Mouse (Mus musculus) heart, adult 9 months (tissue): Measurements from ENCODE around the gene Mrpl46.
A peak's percentile ranks its signal among the peaks of the same experiment; 100 is the strongest.

ENCODE experiments used
- DNase-seq, 2 experiments: peaks; one replicate each; pipeline ENCODE4 v3.0.0; 2022; ENCODE audit warnings: low spot score in 2 of 2

The Mrpl46 gene

DNA sequence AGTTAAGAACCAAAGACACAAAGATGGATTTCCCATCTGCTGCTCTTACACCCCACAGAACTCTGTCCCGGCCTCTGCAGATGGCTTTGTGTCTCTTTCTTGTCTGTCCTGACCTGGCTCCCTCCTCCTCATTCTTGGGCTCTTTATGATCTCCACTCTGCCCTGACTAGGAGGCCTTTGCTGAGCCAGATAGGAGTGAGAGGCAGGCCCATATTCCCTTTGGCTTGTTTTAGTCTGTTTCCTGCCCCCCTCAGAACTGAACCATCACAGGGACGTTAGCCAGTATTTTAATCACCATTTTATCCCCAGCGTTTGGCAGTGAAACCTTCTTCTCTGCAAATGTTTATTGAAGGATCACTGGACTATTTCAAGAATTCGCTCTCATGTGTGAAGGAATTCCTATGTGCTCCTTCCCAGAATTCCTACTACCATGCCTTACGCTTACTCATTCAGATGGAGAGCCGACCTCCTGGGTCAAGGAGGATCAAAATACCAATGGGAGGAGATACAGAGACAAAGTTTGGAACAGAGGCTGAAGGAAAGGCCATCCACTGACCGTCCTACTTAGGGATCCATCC lies 14.2 kb downstream of the Mrpl46 start:
- DNase-seq = no peak

DNA sequence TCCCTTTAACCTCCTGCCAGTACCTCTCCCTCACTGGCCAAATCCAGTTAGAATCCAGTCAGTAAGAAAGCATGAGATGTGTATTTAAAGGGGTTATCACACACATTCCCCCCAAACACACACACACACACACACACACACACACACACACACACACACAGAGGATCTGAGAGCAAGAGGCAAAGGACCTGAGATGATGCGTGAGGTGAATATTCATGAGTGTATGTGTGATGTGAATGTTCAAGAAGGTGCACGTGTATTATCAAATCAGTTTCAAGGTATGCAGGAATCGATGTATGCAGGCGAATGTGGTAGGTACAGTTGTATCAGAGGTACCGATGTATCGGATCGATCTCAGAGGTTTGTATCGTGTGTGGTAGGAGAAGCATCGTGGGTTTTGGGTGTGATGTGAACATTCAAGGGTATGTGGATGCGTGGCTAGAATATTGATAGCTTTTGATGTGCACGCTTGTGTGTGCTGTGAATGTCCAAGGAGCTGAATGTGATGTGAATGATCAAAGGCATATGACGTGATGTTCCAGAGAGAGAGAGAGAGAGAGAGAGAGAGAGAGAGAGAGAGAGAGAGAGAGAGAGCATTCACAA lies 15.3 kb downstream of the Mrpl46 start:
- DNase-seq = no peak

DNA sequence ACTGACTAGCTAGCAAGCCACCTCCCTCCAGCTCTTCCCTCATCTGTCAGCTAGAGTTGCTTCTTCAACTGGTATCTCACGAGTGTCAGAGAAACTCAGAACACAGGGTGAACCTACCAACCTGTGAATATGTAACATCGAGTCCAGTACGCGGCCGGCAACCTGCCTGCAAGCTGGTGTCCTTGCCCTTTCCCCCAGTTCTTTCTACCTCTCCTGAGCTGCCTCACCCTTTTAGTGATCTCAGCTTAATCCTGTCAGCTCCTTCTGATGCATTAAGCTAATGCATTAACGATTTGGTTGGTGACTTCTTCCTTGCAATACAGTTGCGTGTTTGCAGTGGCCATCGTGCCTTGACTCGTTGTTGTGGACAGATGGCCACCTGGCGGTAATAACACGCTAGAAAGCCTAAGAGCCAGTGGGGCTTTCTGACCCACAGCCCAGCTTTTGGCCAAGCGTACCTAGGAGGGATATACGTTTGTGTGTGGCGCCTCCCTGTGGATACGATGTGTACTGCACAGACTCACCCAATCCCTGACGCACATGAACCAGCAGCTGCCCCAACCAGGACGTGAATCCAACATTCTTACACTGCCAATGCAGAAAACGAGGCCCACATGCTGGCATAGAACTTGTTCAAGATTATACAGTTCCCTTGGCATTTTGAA lies 17.2 kb downstream of the Mrpl46 start:
- peak in 1 of 2 experiments; percentile 27 for DNase-seq

DNA sequence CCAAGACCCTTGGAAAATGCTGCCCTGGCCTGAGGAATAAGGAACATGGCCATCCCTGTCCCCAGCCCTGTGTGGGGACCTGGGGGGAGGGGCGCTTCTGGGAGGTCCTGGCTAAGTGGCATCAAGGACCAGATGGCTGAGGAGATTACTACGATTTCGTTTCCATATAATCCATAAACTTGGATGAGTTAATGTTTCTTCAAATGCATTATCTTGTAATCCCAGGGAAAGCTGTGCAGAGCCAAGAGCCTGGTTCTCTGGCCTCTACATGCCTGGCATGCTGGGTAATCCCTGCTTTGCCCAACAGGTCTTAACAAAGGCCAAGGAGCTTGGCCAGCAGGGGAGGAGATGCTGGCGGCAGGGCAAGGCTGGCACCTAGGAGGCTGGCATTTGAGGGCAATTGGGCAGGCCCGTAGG lies 18.1 kb downstream of the Mrpl46 start:
- DNase-seq = no peak

DNA sequence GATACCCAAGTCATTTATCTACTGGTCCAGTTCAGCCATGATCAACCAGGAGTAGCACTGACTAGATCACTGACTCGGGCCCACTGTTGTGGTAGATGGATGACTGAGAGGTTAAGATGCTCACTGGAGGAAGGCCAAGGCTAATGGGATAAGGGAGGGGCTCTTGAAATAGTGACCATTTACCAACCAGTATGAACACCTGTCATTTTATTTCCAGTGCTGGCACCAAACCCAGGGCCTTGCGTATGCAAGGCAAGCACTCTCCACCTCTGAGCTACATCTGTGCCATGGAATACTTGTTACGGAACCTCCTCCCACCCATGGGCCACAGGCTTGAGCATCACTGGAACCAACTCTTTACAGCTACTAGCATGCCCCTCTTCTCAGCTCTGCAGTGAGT lies 19.5 kb downstream of the Mrpl46 start:
- DNase-seq = no peak

DNA sequence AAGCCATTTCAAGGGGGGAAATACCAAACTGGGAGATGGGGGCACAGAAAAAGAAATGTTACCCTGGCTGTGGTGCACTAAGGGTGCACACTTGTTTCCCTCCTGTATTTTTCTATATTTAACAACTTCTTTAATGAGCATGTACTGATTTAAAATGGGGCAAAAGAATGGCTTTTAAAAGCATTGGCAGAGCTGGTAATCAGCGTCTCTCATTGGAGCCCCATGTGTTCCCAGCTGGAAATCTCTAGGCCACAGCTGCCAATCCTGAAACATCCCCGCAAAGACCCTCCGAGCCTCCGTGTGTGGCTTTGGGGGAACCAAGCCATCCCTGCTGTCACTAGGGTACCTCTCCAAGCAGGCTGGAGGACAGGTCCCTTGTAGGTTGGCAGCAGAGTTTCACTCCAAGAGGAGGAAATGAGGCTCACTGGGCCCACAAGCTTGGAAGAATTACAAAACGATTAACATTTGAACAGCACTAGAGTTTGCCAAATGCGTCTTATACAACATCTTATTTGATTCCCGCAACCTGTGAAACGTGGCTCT lies 28.8 kb downstream of the Mrpl46 start:
- DNase-seq = no peak

DNA sequence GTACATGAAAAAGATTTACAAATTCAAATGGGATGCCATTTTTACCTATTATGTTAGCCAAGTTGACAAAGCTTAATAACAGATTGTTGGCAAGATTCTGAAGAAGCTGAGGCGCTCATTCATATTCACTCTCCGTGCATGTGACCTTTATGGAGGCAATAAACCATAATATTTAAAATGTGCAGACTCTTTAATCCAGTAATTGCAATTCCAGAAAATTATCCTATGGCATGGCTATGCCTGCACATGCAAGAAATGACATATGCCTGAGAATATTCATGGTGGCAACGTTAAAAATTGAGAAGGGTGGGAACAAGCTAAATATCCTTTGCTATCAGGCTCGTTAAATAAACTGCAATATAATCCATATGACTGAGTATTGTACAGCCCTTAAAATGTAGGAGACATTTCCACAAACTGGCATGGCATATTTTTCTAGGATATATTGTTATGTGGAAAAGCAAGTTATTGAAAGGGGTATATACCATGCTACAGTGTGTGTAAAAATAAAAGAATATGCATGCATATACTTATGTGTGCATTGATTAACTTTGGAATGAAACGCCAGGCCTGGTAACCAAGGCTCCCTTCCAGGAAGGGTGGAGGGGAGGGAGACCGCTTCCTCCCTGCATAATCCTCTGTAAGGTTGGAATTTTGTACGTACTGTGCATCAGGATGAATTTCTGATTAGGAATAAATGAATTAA lies 29.4 kb downstream of the Mrpl46 start:
- no peak for DNase-seq

DNA sequence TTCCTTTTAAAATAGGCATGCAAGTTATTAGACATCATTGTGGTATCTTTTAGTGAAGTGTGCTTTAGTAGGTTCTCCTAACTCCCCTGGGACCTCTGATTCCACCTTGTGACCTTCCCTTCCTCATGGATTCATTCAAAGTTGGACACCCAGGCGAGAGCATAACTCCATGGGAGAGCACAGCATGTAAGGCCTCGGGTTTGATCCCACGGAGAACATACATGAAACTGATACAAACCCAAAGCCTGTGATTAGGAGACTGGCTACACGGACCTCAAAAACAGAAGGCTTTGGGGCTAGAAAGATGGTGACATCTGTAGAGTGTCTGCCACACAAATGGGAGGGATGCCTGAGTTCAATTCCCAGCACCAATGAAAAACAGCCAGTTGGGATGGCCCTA lies 30.4 kb downstream of the Mrpl46 start:
- no peak for DNase-seq

DNA sequence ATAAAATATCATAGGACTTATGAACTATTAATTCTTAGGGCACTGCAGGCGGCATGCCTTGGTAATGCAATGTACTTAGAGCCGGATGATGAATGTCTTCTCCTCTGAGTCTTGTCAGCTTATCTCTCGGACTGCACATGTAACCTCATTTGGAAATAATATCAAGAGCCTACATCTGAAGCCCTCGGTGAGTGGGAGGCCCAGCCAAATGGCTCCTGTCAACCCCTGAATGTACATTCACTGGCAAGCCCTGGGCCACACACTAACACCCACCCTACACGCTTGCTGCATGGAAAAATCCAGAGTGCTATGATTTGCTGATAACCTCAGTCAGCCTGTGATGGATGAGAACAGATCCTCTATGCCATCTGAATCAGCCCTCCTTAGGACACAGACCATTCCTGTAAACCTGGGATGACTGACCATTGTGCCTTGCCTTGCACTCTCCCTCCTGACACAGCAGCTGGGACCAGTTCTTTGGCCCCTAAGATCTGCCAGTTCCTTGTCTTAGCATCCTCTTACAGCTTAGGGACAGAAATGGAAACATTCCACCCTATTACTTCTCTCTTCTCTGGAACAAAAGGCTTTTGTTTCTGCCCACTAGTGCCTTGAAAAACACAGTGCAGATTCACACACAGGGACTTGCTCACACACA lies 39.5 kb downstream of the Mrpl46 start:
- DNase-seq = no peak

DNA sequence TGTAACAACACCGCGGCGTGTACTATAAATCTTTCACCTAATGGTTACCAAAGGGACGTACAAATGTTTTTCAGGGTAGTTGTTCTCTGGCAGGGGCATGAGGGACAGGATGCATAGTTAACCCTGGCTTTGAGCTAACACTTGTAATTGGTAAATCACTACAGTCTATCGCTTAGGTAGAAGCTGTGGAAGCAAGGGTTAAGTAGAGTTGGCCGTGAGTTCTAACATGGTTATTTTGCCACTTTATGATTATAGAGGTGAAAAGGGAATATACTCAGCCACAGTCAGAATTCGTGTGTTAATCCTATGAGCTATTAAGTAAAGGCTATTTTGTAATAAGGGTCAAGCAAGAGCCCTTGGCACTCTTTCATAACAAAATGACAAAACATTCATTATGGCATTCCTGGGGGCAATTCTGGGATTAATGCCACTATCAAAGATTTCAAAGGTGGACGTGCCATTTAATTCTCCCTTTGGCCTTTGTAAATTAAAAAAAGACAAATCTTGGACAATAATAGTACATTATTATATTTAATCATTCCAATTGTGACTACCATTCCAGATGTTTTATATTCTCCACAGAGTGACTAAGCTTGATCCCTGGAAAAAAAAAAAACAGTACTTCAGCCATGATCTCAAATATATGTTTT lies 43.9 kb downstream of the Mrpl46 start:
- DNase-seq = no peak

DNA sequence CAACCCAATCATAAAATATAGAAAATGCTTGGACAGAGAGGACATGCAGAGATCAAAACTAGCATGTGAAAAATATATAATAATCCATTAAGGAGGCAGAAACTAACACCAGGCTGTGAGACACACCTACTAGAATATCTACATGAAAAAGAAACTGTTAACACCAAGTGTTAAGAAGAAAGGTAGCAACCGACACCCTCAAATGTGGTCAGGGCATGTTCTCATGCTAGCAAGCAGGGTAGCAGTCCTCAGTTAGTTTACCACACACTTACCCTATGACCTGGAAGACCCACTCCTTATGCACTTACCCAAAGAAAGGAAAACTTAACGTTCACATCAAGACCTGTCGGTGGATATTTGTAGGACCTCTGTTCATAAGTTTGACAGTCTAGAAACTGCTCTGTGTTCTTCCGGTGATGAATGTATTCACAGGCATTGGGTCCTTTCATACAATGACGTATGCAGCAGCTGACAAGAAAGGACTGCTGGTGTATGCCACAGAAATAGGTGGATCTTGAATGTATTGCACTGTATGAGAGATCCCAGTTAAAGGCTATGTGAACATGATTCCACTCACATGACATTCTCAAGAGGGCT lies 45.6 kb downstream of the Mrpl46 start, which contains the start of gene Ntrk3:
TSS of gene Ntrk3 (minus strand) at position 399 of the 597 bp plus-strand sequence.
- no peak for DNase-seq

DNA sequence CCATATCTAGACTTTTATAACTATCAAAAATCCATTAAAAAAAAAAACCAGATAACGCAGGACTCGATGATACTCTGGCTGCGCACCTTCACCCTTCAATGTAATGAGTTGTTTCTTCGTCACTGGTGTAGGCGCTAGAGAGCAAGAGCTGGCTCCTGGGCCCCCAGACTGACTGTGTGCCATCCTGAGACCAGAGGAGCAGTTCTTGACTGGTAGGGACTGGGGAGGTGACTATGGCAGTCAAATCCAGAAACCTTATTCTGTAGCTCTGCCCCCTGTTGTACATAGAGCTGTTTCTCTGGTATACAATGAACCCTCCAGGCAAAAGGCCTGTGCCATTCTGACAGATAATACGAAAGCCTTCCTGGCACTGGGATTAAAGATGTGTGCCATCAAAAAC lies 46.1 kb downstream of the Mrpl46 start:
- no peak for DNase-seq

DNA sequence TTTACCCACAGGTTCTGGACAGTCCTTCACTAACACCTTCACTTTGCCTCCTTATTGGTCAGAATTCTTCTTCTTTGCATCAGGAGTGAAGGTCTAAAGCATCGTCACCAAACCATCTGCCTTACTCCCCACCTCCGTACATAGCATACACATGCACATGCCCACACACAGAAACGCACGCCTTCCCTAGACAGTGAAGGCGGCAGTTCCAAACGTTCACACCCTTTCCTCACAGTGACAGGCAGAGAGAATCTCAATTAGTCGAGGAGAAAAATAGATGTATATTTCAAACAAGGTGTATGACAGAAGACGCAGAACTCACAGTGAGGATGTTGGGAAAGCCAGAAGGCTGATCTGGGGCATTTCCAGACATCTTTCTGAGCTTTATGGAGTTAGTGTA lies 51.9 kb downstream of the Mrpl46 start:
- DNase-seq = no peak
